Mouse (Mus musculus) heart, embryonic 10.5 days (tissue): ENCODE results near the gene Gtf3c5. TPM values are rescaled to one million over a fixed set of nuclear protein-coding genes. Genes with fewer than 3 reads are reported as not detected.
A peak's percentile ranks its signal among the peaks of the same experiment; 100 is the strongest.

ENCODE experiments used
- DNase-seq: peaks from one replicate; pipeline ENCODE4 v3.0.0-alpha.2; 2017; ENCODE audit warnings: low spot score
- H3K27ac ChIP-seq: fragments of 300-500 bp; sonication (generic); 2 replicates; pipeline ENCODE4 v1.5.1; 2016; ENCODE audit warnings: mild to moderate bottlenecking
- H3K27me3 ChIP-seq: fragments of 300-500 bp; sonication (generic); 2 replicates; pipeline ENCODE4 v1.6.1; 2016; ENCODE audit warnings: mild to moderate bottlenecking; ENCODE audit not compliant: poor library complexity, insufficient read depth, severe bottlenecking
- H3K36me3 ChIP-seq: fragments of 300-500 bp; sonication (generic); 2 replicates; pipeline ENCODE4 v1.6.1; 2016; ENCODE audit warnings: mild to moderate bottlenecking, moderate library complexity
- H3K4me1 ChIP-seq: fragments of 300-500 bp; sonication (generic); 2 replicates; pipeline ENCODE4 v1.6.1; 2016; ENCODE audit warnings: mild to moderate bottlenecking
- H3K4me3 ChIP-seq: fragments of 300-500 bp; sonication (generic); 2 replicates; pipeline ENCODE4 v1.5.1; 2016; ENCODE audit warnings: mild to moderate bottlenecking, moderate library complexity
- H3K9me3 ChIP-seq: fragments of 300-500 bp; sonication (generic); 2 replicates; pipeline ENCODE4 v1.6.1; 2016; ENCODE audit warnings: mild to moderate bottlenecking, moderate library complexity
- WGBS: fragments of 180-500 bp; shearing (Covaris S2); methylation state at CpG from one replicate; pipeline ENCODE4 v1.1.7; 2016; 5-methylcytosine and 5-hydroxymethylcytosine counted together
- polyA plus RNA-seq: library from polyadenylated mRNA; unstranded; fragments of >200 nt; fragmentation: Nextera tagmentation; extraction: Ambion mirVana; gene quantifications from 2 replicates; pipeline ENCODE4 v1.2.1, GENCODE M21; 2016

Gene Gtf3c5
- polyA plus RNA-seq, 1 experiment from 2014 or later: 45.2 TPM

DNA sequence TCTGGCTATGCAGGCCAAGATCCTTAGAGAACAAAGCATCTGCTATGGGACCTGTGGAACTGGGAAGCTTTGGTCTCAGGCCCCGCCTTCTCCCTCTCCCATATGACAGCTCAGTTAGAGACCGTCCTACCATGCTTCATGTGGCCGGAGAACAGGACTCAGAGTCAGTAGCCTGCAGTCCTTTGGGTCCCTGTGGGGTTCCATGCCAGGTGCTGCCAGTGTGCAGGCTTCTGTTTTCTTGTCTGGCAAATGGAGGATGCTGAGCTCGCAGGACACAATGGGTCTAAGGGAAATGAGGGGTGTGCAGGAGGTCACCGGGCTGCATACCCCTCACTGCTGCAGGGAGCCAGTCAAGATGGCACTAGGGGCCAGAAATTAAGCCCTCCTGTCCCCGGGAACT lies 37.0 kb downstream of the Gtf3c5 start:
- peaks cover 12% of the 10 kb centered on the region for H3K4me1 ChIP-seq
- peaks cover 5% of the 10 kb centered on the region; the same call in 1 of the 2 replicates for H3K27me3 ChIP-seq
- peaks cover 86% of the 10 kb centered on the region for H3K36me3 ChIP-seq
- no peak overlapping the region for H3K27ac ChIP-seq
- DNase-seq: no peak
- no peak overlapping the region for H3K4me3 ChIP-seq
- WGBS: 67% methylated on average over 6 of the region's 6 CpGs
- no peaks in the 10 kb centered on the region for H3K9me3 ChIP-seq

DNA sequence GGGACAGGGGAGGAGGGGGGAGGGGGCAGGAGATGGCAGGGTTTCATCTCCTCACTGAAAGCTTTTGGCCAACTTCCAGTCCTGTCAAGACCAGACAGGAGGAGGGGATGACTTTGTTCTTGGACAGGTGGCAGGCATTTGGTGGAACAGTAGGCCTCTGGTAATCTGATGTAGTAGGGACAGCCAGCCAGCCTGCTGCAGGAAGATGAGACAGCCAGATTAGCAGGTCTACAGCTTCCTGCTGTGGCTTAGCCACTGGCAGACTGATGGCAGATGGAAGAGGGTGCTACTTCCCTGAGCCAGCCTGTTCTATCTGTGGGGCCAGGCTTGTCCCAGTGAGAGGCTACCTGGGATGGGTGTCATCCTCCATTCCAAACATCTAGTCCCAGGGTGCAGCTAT lies 37.6 kb downstream of the Gtf3c5 start:
- Histone ChIP-seq H3K27me3 (peaks cover 5% of the 10 kb centered on the region; the same call in 1 of the 2 replicates), H3K4me3 (no peak overlapping the region), H3K27ac (no peak overlapping the region), H3K36me3 (peaks cover 80% of the 10 kb centered on the region), H3K4me1 (peaks cover 9% of the 10 kb centered on the region; the same call in 1 of the 2 replicates), H3K9me3 (no peaks in the 10 kb centered on the region)
- no peak for DNase-seq

DNA sequence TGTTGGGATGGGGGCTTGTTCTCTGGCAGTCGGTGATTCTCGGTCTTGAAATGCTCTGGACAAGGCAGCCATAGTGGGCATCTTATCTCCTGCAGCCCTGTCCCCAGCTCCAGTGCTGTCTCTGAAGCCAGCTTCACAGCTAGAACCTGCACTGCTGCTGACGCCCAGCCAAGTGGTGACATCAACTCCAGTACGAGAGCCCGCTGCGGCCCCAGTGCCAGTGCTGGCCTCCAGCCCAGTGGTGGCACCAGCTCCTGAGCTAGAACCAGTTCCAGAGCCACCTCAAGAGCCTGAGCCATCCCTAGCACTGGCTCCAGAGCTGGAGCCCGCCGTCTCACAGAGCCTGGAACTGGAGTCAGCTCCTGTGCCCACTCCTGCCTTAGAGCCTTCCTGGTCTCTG lies 39.7 kb downstream of the Gtf3c5 start:
- no peak overlapping the region for H3K27ac ChIP-seq
- H3K4me1 ChIP-seq: peaks cover 24% of the 10 kb centered on the region
- H3K27me3 ChIP-seq: peaks cover 5% of the 10 kb centered on the region; the same call in 1 of the 2 replicates
- H3K4me3 ChIP-seq: no peak overlapping the region
- peaks cover 59% of the 10 kb centered on the region for H3K36me3 ChIP-seq
- no peak for DNase-seq
- WGBS: 83% methylated on average over 8 of the region's 8 CpGs
- H3K9me3 ChIP-seq: no peaks in the 10 kb centered on the region

DNA sequence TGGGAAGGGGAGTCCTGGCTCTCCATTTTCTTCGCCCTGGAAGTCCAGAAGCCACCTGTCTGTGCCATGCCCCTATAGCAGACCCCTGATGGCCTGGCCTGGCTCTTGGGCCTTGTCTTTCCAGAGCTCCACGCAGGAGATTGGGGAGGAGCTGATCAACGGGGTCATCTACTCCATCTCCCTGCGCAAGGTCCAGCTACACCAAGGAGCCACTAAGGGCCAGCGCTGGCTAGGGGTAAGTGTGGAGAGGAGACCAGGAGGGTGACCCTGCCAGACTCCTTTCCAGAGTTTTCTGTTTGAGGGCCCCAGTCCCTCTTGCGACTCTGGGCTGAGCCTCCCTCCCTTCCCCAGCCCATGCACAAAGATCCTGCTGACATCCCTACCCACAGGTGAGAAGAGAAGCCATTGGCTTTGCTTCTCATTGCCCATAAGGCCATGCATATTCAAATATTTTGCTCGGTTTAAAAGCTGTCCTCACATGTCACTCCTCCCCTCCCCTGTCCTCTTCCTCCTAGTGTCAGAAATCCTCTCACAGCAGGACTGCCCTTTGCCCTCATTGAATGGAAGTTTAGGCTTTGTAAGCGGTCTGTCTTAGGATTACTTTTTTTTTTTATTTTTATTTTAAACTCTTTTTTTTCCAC lies 42.8 kb downstream of the Gtf3c5 start:
- Histone ChIP-seq H3K36me3 (peaks cover 36% of the 10 kb centered on the region), H3K27me3 (peaks cover 5% of the 10 kb centered on the region; the same call in 1 of the 2 replicates), H3K9me3 (no peaks in the 10 kb centered on the region), H3K27ac (no peak overlapping the region), H3K4me3 (no peak overlapping the region), H3K4me1 (peaks cover 41% of the 10 kb centered on the region)
- 75% methylated on average over 8 of the region's 8 CpGs for WGBS
- DNase-seq: no peak

DNA sequence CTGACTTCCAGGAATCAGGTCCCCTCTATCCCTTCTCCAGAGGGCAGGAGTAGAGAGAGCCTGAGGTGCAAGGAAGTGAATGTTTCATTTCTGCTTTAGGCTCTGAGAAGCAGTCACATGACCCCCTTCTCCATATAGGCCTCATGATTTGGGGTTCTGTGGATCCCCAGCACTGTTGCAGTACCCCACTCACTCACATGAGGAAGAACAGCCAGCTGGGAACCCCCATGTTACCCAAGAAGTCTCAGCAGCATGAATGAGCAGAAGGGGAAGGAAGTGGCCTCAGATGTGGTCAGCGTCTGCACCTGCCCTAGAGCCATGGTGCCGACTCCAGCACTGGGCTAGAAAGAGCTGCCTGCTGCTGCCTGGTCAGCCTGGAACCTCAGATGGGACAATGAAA lies 43.6 kb downstream of the Gtf3c5 start:
- peaks cover 29% of the 10 kb centered on the region for H3K36me3 ChIP-seq
- H3K9me3 ChIP-seq: no peaks in the 10 kb centered on the region
- H3K27ac ChIP-seq: 0 out of 2 replicates have a peak overlapping the region, but pooled peaks have one; percentile 63
- peaks cover 49% of the 10 kb centered on the region for H3K4me1 ChIP-seq
- no peak for DNase-seq
- H3K27me3 ChIP-seq: peaks cover 5% of the 10 kb centered on the region; the same call in 1 of the 2 replicates
- H3K4me3 ChIP-seq: no peak overlapping the region
- 75% methylated on average over 2 of the region's 2 CpGs for WGBS

DNA sequence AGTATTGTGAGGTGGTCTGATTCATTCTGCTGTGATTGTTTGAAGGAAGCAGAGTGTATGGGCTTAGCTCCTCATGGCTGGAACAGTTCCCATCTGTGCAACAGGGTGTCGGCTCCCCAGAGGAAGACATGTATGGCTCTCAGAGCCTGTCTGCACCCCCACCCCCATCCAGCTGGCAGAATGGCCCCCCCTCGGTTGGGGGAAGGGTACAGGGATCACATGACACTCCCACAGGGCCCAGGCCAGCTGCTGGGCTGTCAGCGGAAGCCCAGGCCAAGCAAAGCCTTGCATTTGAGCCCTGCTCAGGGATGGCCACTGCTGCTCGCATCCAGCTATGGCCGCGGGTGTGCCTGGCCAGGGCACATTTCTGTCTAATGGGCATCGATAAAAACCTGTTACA lies 44.3 kb downstream of the Gtf3c5 start:
- H3K27ac ChIP-seq: peak overlapping the region; percentile 63; the same call in 1 of the 2 replicates
- H3K4me1 ChIP-seq: peaks cover 56% of the 10 kb centered on the region
- 53% methylated on average over 7 of the region's 7 CpGs for WGBS
- H3K27me3 ChIP-seq: peaks cover 5% of the 10 kb centered on the region; the same call in 1 of the 2 replicates
- peaks cover 21% of the 10 kb centered on the region for H3K36me3 ChIP-seq
- H3K9me3 ChIP-seq: no peaks in the 10 kb centered on the region
- H3K4me3 ChIP-seq: no peak overlapping the region
- no peak for DNase-seq

DNA sequence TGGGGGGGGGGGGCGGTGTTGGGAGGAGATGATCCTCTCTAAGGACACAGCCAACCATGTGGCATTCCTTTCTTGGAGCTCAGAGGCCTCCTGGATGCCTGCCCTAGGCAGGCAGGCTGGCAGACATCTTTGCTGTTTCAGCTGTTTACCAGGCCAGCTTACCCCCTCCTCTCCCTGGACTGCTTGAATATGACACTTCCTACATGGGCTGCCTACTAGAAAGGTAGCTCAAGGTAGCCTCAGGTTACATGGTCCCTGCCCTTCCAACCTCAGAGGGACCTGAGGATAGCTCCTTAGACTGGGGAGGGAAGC lies 44.8 kb downstream of the Gtf3c5 start:
- no peak overlapping the region for H3K4me3 ChIP-seq
- H3K9me3 ChIP-seq: no peaks in the 10 kb centered on the region
- H3K4me1 ChIP-seq: peaks cover 61% of the 10 kb centered on the region
- peaks cover 17% of the 10 kb centered on the region for H3K36me3 ChIP-seq
- H3K27me3 ChIP-seq: peaks cover 5% of the 10 kb centered on the region; the same call in 1 of the 2 replicates
- DNase-seq: no peak
- peak overlapping the region; percentile 63 for H3K27ac ChIP-seq
- WGBS: 83% methylated on average over 1 of the region's 1 CpGs

DNA sequence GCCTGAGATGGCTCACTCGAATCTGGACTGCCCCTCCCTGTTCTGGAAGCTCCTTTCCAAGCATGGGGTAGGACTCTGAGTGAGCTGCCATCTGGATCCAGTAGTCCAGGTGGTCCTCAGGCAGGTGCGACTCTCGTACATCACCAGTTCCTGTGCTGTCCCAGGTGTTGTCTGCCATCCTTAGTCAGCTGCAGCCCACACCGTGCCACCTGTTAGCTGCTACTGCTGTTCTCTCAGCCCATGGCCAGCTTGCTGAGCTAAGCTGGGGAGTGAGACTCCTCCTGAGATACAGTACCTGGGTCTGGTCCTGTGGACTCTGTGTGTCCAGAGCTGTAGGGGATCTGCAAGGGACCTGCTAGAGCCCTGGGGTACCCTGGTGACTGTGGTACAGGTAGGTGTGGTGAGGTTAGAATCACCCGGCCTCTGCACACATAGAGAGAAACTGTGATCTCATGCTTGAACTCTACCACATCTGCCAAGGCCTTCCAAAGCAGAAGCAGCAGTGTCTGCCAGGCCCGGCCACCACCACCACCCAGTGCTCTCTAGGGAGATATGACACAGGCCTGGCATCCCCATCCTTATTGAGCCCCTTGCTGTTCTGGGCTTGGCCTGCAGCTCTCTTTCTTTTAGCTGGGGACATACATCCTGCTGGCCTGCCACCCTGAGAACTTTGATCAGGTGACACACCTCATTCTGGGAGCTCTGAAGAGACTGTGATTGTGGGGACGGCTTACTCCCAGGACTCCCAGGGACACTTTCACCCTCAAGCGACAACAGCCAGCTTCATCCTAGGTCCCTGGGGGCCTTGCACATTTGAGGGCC lies 45.3 kb downstream of the Gtf3c5 start:
- no peak for DNase-seq
- Histone ChIP-seq H3K4me3 (no peak overlapping the region), H3K27ac (peak overlapping the region; percentile 63; the same call in 1 of the 2 replicates), H3K9me3 (no peaks in the 10 kb centered on the region), H3K36me3 (peaks cover 11% of the 10 kb centered on the region), H3K27me3 (no peaks in the 10 kb centered on the region), H3K4me1 (peaks cover 66% of the 10 kb centered on the region)
- 78% methylated on average over 8 of the region's 8 CpGs for WGBS

DNA sequence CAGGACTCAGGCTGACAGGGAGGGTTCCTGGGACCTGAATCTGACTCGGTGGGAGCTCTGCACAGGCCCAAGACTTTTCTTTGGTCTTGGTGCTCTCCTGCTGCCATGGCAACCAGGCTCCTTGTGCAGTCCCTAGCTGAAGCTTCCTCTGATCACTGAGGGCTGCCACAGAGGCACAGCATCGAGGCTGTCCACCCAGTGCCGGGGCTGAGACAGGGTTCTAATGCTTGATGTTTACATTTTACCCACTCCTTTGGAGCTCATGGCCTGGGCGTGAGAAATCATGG lies 46.0 kb downstream of the Gtf3c5 start:
- no peaks in the 10 kb centered on the region for H3K27me3 ChIP-seq
- H3K4me1 ChIP-seq: peaks cover 73% of the 10 kb centered on the region
- H3K36me3 ChIP-seq: peaks cover 5% of the 10 kb centered on the region; the same call in 1 of the 2 replicates
- H3K9me3 ChIP-seq: no peaks in the 10 kb centered on the region
- no peak overlapping the region for H3K27ac ChIP-seq
- no peak for DNase-seq
- WGBS: 67% methylated on average over 4 of the region's 4 CpGs
- H3K4me3 ChIP-seq: no peak overlapping the region

DNA sequence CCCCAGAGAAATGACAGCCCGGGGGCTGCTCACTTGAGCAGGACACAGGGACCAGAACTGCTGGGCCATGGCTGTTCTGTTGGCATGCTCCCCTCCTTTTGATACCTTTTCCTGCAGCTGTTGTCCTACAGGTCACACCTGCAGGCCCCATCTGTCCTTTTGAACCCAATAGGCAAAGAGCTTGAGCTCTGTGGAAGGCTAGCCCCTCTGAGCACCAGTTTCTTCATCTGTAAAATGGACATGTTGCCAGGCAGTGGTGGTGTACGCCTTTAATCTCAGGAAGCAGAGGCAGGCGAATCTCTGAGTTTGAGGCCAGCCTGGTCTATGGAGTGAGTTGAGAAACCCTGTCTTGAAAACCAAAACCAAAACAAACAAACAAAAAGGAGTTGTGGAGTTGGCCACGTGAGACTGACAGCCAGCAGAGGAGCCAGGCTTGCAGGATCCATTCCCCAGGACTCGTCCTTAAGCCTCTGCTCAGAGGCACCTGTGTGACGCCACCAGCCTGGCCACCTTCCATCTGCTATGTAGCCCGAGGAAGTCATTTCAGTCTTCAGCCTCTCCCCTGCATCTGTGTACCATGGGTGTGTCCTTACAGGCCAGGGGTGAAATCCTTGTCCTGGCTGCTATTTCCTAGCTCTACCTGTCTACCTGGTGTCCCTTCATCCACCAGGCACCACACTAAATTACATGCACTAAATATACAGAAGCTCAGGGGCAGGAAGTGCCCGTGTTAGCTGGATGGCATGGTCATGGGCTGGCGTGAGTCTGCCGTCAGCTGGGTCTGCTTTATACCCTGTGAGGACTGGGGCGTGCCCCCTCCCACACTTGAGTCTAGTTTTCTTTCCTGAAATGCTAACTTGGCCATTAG lies 46.6 kb downstream of the Gtf3c5 start:
- no peaks in the 10 kb centered on the region for H3K27me3 ChIP-seq
- no peaks in the 10 kb centered on the region; the same call in 1 of the 2 replicates for H3K36me3 ChIP-seq
- WGBS: 75% methylated on average over 11 of the region's 11 CpGs
- no peaks in the 10 kb centered on the region for H3K9me3 ChIP-seq
- no peak overlapping the region for H3K4me3 ChIP-seq
- no peak overlapping the region for H3K27ac ChIP-seq
- H3K4me1 ChIP-seq: peaks cover 78% of the 10 kb centered on the region
- DNase-seq: no peak

DNA sequence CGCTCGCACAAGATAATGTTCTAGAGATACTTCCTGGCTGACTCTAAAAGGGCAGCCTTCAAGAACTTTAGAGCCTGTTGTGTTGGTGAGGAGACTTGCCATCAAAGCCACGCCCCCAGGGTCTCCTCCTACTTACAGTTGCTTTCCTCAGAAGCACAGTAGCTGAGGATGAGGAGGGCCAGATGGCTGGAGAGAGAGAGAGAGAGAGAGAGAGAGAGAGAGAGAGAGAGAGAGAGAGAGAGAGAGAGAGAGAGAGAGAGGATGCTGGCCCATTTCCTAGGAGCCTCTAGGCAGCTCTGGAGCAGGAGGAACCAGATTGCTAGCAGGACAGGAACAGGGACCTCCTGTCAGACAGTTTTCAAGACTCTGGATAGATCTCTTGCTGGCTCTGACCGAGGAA lies 47.4 kb downstream of the Gtf3c5 start:
- no peak overlapping the region for H3K4me3 ChIP-seq
- WGBS: 43% methylated on average over 4 of the region's 4 CpGs
- peak overlapping the region; percentile 74; the same call in 1 of the 2 replicates for H3K27ac ChIP-seq
- H3K27me3 ChIP-seq: no peaks in the 10 kb centered on the region
- no peaks in the 10 kb centered on the region for H3K36me3 ChIP-seq
- peaks cover 83% of the 10 kb centered on the region for H3K4me1 ChIP-seq
- no peaks in the 10 kb centered on the region for H3K9me3 ChIP-seq
- DNase-seq: no peak

DNA sequence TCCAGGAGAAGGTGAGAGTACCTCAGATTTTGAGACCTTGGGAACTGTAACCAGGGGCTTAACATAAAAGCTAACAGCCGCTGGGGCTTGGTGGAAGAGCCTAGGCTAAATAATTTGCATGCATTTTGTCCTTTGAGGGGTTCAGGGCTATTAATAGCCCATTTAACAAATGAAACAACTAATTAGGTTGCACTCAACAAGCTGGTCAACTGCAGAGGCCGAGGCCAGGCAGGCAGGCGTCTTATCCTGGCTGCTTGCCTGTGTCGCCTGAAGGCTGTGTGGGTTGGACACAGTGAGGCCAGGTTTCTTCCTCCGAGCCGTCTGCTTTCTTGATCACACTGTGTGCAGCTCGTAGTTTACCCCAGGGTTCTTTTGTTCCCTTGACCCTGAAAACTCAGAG lies 47.9 kb downstream of the Gtf3c5 start:
- peak overlapping the region; percentile 74; the same call in 1 of the 2 replicates for H3K27ac ChIP-seq
- no peak for DNase-seq
- H3K36me3 ChIP-seq: no peaks in the 10 kb centered on the region
- 60% methylated on average over 7 of the region's 7 CpGs for WGBS
- H3K4me1 ChIP-seq: peaks cover 83% of the 10 kb centered on the region
- no peaks in the 10 kb centered on the region for H3K9me3 ChIP-seq
- H3K27me3 ChIP-seq: no peaks in the 10 kb centered on the region
- no peak overlapping the region for H3K4me3 ChIP-seq

DNA sequence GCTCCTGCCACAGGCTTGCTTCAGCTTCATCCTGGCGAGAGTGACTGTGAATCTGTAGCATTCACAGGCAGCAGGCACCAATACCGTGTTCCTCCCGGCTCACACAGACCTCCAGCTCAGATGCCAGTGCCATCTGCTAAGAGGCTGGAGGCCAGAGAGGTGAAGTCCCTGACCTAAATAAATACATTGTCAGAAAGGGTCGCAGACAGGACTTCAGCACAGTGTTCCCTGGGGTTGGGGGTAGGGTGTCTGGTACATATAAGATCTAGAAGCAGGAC lies 48.3 kb downstream of the Gtf3c5 start:
- no peaks in the 10 kb centered on the region for H3K9me3 ChIP-seq
- WGBS: 48% methylated on average over 4 of the region's 4 CpGs
- no peaks in the 10 kb centered on the region for H3K36me3 ChIP-seq
- DNase-seq: no peak
- peaks cover 84% of the 10 kb centered on the region for H3K4me1 ChIP-seq
- peak overlapping the region; percentile 74 for H3K27ac ChIP-seq
- H3K4me3 ChIP-seq: peak overlapping the region; percentile 77; the same call in 1 of the 2 replicates
- H3K27me3 ChIP-seq: no peaks in the 10 kb centered on the region
